ENCODE assay signal across 8 mouse cellular contexts in genomic region chr16:90220892-90221431, GRCm38 (mm10). TPM values are rescaled to one million over a fixed set of nuclear protein-coding genes. Genes with fewer than 3 reads are reported as not detected.
DNase-seq lines count a peak whose midpoint lies in the region; ATAC-seq and TF ChIP-seq lines count a peak whose summit lies in the region.

No protein-coding gene starts in this region.

- H3K4me1 ChIP-seq in MEL (ENCODE audit: control insufficient read depth in 1 of 2, insufficient read depth in 2 of 2, low read length in 2 of 2): peaks cover 0 to 17% of the 10 kb centered on the region in 2 experiments; a peak in 3 of 4 replicates
- H3K4me1 ChIP-seq in embryonic facial prominence, embryonic 11.5 days (ENCODE audit: control insufficient read depth, insufficient read depth, low read length): no peaks in the 10 kb centered on the region
- peaks cover 18% of the 10 kb centered on the region for H3K4me1 ChIP-seq in heart, embryonic 16.5 days (ENCODE audit: control insufficient read depth, insufficient read depth, low read length)
- H3K4me1 ChIP-seq in limb, embryonic 15.5 days: peaks cover 13% of the 10 kb centered on the region

- peaks cover 35% of the 10 kb centered on the region for H3K79me2 ChIP-seq in MEL (ENCODE audit: control insufficient read depth, insufficient read depth, low read length, poor library complexity)

- H3K9ac ChIP-seq in MEL (ENCODE audit: control insufficient read depth, low read depth, low read length, poor library complexity, severe bottlenecking): peak overlapping the region; percentile 94
- peak overlapping the region; percentile 85 for H3K9ac ChIP-seq in embryonic facial prominence, embryonic 11.5 days (replicated peaks; ENCODE audit: low read length)
- peak overlapping the region; percentile 97 for H3K9ac ChIP-seq in heart, embryonic 16.5 days (ENCODE audit: low read length)
- peak overlapping the region; percentile 95 for H3K9ac ChIP-seq in limb, embryonic 15.5 days

- H3K4me2 ChIP-seq in embryonic facial prominence, embryonic 11.5 days (ENCODE audit: low read depth, low read length): peak overlapping the region; percentile 64
- H3K4me2 ChIP-seq in heart, embryonic 16.5 days (ENCODE audit: low read depth, low read length): peak overlapping the region; percentile 76
- H3K4me2 ChIP-seq in limb, embryonic 15.5 days: peak overlapping the region; percentile 68

- no peak; a peak in 1 of 4 replicates for TF ChIP-seq POLR2A in MEL (IDR thresholded peaks at IDR 0.05; ENCODE audit: control insufficient read depth in 1 of 2, insufficient read depth in 1 of 2, low read depth in 1 of 2, low read length in 2 of 2, poor library complexity in 1 of 2)

- peak; percentile 82 for ATAC-seq in embryonic facial prominence, embryonic 11.5 days (replicated peaks; ENCODE audit: insufficient number of reproducible peaks, low FRiP score, low TSS enrichment, low read depth)
- ATAC-seq in heart, embryonic 16.5 days (replicated peaks; ENCODE audit: extremely low read depth, insufficient read depth, low FRiP score): peak; percentile 69; the same call in 1 of the 2 replicates
- peak; percentile 76 for ATAC-seq in limb, embryonic 15.5 days (ENCODE audit: insufficient number of reproducible peaks, low FRiP score, low TSS enrichment, low read depth)
- ATAC-seq in monocyte, adult 5-6 weeks (replicated peaks; ENCODE audit: insufficient number of reproducible peaks, low FRiP score, low TSS enrichment, poor library complexity, severe bottlenecking): 0 out of 2 replicates have a peak, but pooled peaks have one; percentile 8

- H3K9me3 ChIP-seq in MEL (replicated peaks; ENCODE audit: insufficient read depth, low read length): no peaks in the 10 kb centered on the region
- H3K9me3 ChIP-seq in embryonic facial prominence, embryonic 11.5 days (replicated peaks; ENCODE audit: control insufficient read depth, low read length): no peaks in the 10 kb centered on the region
- no peaks in the 10 kb centered on the region for H3K9me3 ChIP-seq in heart, embryonic 16.5 days (replicated peaks; ENCODE audit: control insufficient read depth, low read length)
- H3K9me3 ChIP-seq in limb, embryonic 15.5 days: no peaks in the 10 kb centered on the region

- peak in 1 of 2 experiments; percentile 15; a peak in 1 of 4 replicates for TF ChIP-seq EP300 in MEL (IDR thresholded peaks at IDR 0.05; ENCODE audit: low read depth in 1 of 2, low read length in 2 of 2)

- no peak for TF ChIP-seq RAD21 in MEL (IDR thresholded peaks at IDR 0.05; ENCODE audit: low read depth, low read length)

- 0% methylated on average over 42 of the region's 52 CpGs for WGBS in embryonic facial prominence, embryonic 11.5 days
- WGBS in heart, embryonic 16.5 days: under 1% methylated on average over 52 of the region's 52 CpGs
- under 1% methylated on average over 36 of the region's 52 CpGs for WGBS in limb, embryonic 15.5 days

- peaks cover 19 to 27% of the 10 kb centered on the region in 2 experiments for H3K36me3 ChIP-seq in MEL (ENCODE audit: control insufficient read depth in 1 of 2, insufficient read depth in 2 of 2, low read length in 2 of 2)
- peaks cover 3% of the 10 kb centered on the region for H3K36me3 ChIP-seq in embryonic facial prominence, embryonic 11.5 days (replicated peaks; ENCODE audit: control insufficient read depth, insufficient read depth, low read depth, low read length)
- H3K36me3 ChIP-seq in heart, embryonic 16.5 days (ENCODE audit: control insufficient read depth, insufficient read depth): peaks cover 19% of the 10 kb centered on the region
- peaks cover 27% of the 10 kb centered on the region for H3K36me3 ChIP-seq in limb, embryonic 15.5 days

- peak; percentile 49 for DNase-seq in kidney, adult 9 months
- no peak for DNase-seq in kidney, adult 18-20 months
- DNase-seq in MEL (ENCODE audit: low read depth, low spot score): no peak
- DNase-seq in embryonic facial prominence, embryonic 11.5 days (ENCODE audit: low spot score): peak; percentile 69
- DNase-seq in thymus, postnatal 10 days (ENCODE audit: low spot score in 2 of 2): no peak

- peak overlapping the region; percentile 83 for H3K27ac ChIP-seq in MEL (ENCODE audit: control insufficient read depth, low read depth, low read length)
- H3K27ac ChIP-seq in embryonic facial prominence, embryonic 11.5 days (replicated peaks; ENCODE audit: low read depth, low read length): peak overlapping the region; percentile 75
- peak overlapping the region; percentile 95 for H3K27ac ChIP-seq in heart, embryonic 16.5 days (ENCODE audit: low read length)
- peak overlapping the region; percentile 95 for H3K27ac ChIP-seq in limb, embryonic 15.5 days

- H3K27me3 ChIP-seq in MEL (ENCODE audit: control insufficient read depth in 1 of 2, insufficient read depth in 2 of 2, low read length in 2 of 2): no peaks in the 10 kb centered on the region
- H3K27me3 ChIP-seq in embryonic facial prominence, embryonic 11.5 days (ENCODE audit: control insufficient read depth, insufficient read depth, low read length): no peaks in the 10 kb centered on the region
- H3K27me3 ChIP-seq in heart, embryonic 16.5 days (ENCODE audit: control insufficient read depth, insufficient read depth, low read length): no peaks in the 10 kb centered on the region
- H3K27me3 ChIP-seq in limb, embryonic 15.5 days: no peaks in the 10 kb centered on the region

- peak overlapping the region; percentile 78 to 86 for H3K4me3 ChIP-seq in MEL (ENCODE audit: control insufficient read depth in 1 of 2, insufficient read depth in 1 of 2, low read depth in 2 of 2, low read length in 2 of 2)
- peak overlapping the region; percentile 88 for H3K4me3 ChIP-seq in embryonic facial prominence, embryonic 11.5 days (ENCODE audit: low read depth, low read length)
- H3K4me3 ChIP-seq in heart, embryonic 16.5 days (ENCODE audit: low read length): peak overlapping the region; percentile 93
- H3K4me3 ChIP-seq in limb, embryonic 15.5 days: peak overlapping the region; percentile 95

- no peak for TF ChIP-seq CTCF in MEL (IDR thresholded peaks at IDR 0.05 in 2 of 3, conservative IDR thresholded peaks at IDR 0.05 in 1 of 3; ENCODE audit: control insufficient read depth in 1 of 3, insufficient read depth in 1 of 3, low read depth in 2 of 3, low read length in 3 of 3, poor library complexity in 1 of 3, severe bottlenecking in 1 of 3)

TF ChIP-seq in MEL, 35 proteins besides CTCF, POLR2A, EP300 and RAD21:
- TF ChIP-seq ZNF384 (IDR thresholded peaks at IDR 0.05; ENCODE audit: low read depth, low read length) (no peak), GABPA (IDR thresholded peaks at IDR 0.05; ENCODE audit: low read depth, low read length) (0 out of 2 replicates have a peak, but pooled peaks have one; percentile 58)

RNA-seq across cellular contexts. Expression of gene Sod1, which starts 0.4 kb away (rescaled TPM):
- 380 and 494 TPM in 2 replicates for total RNA-seq in MEL (2012; rRNA removed)
- 1,000 to 10,000 TPM in 1 of 2 experiments, 100 to 1,000 TPM in 1; 474 to 1,094 TPM for polyA plus RNA-seq in MEL (2012; ENCODE audit: insufficient read depth in 1 of 2, insufficient read length in 2 of 2, low read depth in 1 of 2, low replicate concordance in 2 of 2, missing spikeins in 1 of 2)
- polyA plus RNA-seq in embryonic facial prominence, embryonic 11.5 days (2014; fragmentation: Nextera tagmentation; extraction: Ambion mirVana): 1,220 and 1,273 TPM in 2 replicates
- 765 and 884 TPM in 2 replicates for polyA plus RNA-seq in heart, embryonic 16.5 days (2015; fragmentation: Nextera tagmentation; extraction: Ambion mirVana)
- 830 and 861 TPM in 2 replicates for polyA plus RNA-seq in limb, embryonic 15.5 days (2015; fragmentation: Nextera tagmentation; extraction: Ambion mirVana)
- total RNA-seq in monocyte, adult 5-6 weeks (2017): 453 to 604 TPM (median 584 TPM) in 3 replicates

Comparison
In these comparisons a context has a peak if more than half of its experiments do, and no peak if none do; other contexts are left out.
1. DNase-seq: peak in kidney, adult 9 months (single experiment) and embryonic facial prominence, embryonic 11.5 days (single experiment); none in kidney, adult 18-20 months (single experiment), MEL (single experiment) and thymus, postnatal 10 days (0 of 2).
2. ATAC-seq: peak in every context shown above with its lines; median percentile 82 in embryonic facial prominence, embryonic 11.5 days; 76 in limb, embryonic 15.5 days; 69 in heart, embryonic 16.5 days; 8 in monocyte, adult 5-6 weeks.
3. Peak in every context shown above with its lines, with median percentiles within 50 percentile points of each other: H3K27ac ChIP-seq, H3K4me3 ChIP-seq, H3K9ac ChIP-seq and H3K4me2 ChIP-seq.